Mouse (Mus musculus) spleen, postnatal 4 days (tissue): ENCODE results near the gene Bcl2a1b.
"Not testable (repeated sequence)": the region's sequence is repeated elsewhere in the genome, so short reads cannot be mapped to it uniquely, and the experiment has no call there.

ENCODE experiments used
- DNase-seq, 2 experiments: peaks; one replicate each; pipeline ENCODE4 v3.0.0; 2022; ENCODE audit warnings: low spot score in 2 of 2

The Bcl2a1b gene

GRCm38 (mm10) chr9:89198969-89199416 is at the start of gene Bcl2a1b, which contains the start of gene Gm29094:
Bcl2a1b (plus strand) TSS chr9:89199209.
Gm29094 (plus strand) TSS chr9:89199379.
- not testable (repeated sequence) for DNase-seq

GRCm38 (mm10) chr9:89172539-89172938 is 26.5 kb upstream of the Bcl2a1b start:
- not testable (repeated sequence) for DNase-seq

GRCm38 (mm10) chr9:89178833-89179232 is 20.2 kb upstream of the Bcl2a1b start:
- DNase-seq: peak; percentile 67 to 84

- DNase-seq: not testable (repeated sequence)
These were observed 19.5 kb upstream of the Bcl2a1b start for GRCm38 (mm10) chr9:89179469-89179868.

- DNase-seq: not testable (repeated sequence)
These were observed 12.0 kb upstream of the Bcl2a1b start for GRCm38 (mm10) chr9:89187006-89187405.

- DNase-seq: not testable (repeated sequence)
These were observed 3.5 kb upstream of the Bcl2a1b start for GRCm38 (mm10) chr9:89195483-89195882.

GRCm38 (mm10) chr9:89197509-89197908 is 1.5 kb upstream of the Bcl2a1b start:
- DNase-seq: not testable (repeated sequence)

GRCm38 (mm10) chr9:89198349-89198748 is 660 bp upstream of the Bcl2a1b start:
- not testable (repeated sequence) for DNase-seq

GRCm38 (mm10) chr9:89202256-89202655 is 3.2 kb downstream of the Bcl2a1b start:
- not testable (repeated sequence) for DNase-seq

GRCm38 (mm10) chr9:89208939-89209338 is 9.9 kb downstream of the Bcl2a1b start:
- not testable (repeated sequence) for DNase-seq

- DNase-seq: not testable (repeated sequence)
These were observed 11.5 kb downstream of the Bcl2a1b start, which contains the start of gene Mthfs for GRCm38 (mm10) chr9:89210353-89211064. Mthfs (plus strand) TSS chr9:89210676.

GRCm38 (mm10) chr9:89211065-89211858 is 12.3 kb downstream of the Bcl2a1b start:
- peak; percentile 68 to 87 for DNase-seq

- peak; percentile 55 to 74 for DNase-seq
These were observed 13.4 kb downstream of the Bcl2a1b start for GRCm38 (mm10) chr9:89212428-89212827.

GRCm38 (mm10) chr9:89218174-89218573 is 19.2 kb downstream of the Bcl2a1b start:
- not testable (repeated sequence) for DNase-seq

GRCm38 (mm10) chr9:89219668-89220067 is 20.7 kb downstream of the Bcl2a1b start:
- not testable (repeated sequence) for DNase-seq

- peak in 1 of 2 experiments; percentile 1 for DNase-seq
These were observed 21.8 kb downstream of the Bcl2a1b start for GRCm38 (mm10) chr9:89220704-89221287.

GRCm38 (mm10) chr9:89226071-89226470 is 27.1 kb downstream of the Bcl2a1b start:
- peak in 1 of 2 experiments; percentile 49 for DNase-seq

GRCm38 (mm10) chr9:89228122-89228521 is 29.1 kb downstream of the Bcl2a1b start:
- peak; percentile 22 to 63 for DNase-seq

- not testable (repeated sequence) for DNase-seq
These were observed 32.0 kb downstream of the Bcl2a1b start for GRCm38 (mm10) chr9:89230897-89231497.

GRCm38 (mm10) chr9:89237131-89237530 is 38.1 kb downstream of the Bcl2a1b start:
- DNase-seq: not testable (repeated sequence)

- DNase-seq: not testable (repeated sequence)
These were observed 40.0 kb downstream of the Bcl2a1b start for GRCm38 (mm10) chr9:89238976-89239505.
